Mouse (Mus musculus) C2C12 (cell line): ENCODE data around the gene Olfr44.

Source experiments
- CTCF ChIP-seq: IDR thresholded peaks from one replicate; pipeline ENCODE4 v1.5.1; 2011; ENCODE audit not compliant: control insufficient read depth, insufficient read depth, insufficient read length
- MYOD1 ChIP-seq: IDR thresholded peaks from one replicate; pipeline ENCODE4 v1.6.1; 2011; ENCODE audit warnings: low read depth; ENCODE audit not compliant: control insufficient read depth, insufficient read length
- MYOG ChIP-seq: IDR thresholded peaks from one replicate; pipeline ENCODE4 v1.6.1; 2011; ENCODE audit not compliant: control insufficient read depth, insufficient read length; ENCODE audit errors: extremely low read depth
- USF1 ChIP-seq: IDR thresholded peaks from one replicate; pipeline ENCODE4 v1.6.1; 2011; ENCODE audit warnings: low read depth, mild to moderate bottlenecking, control low read depth, moderate library complexity

DNA sequence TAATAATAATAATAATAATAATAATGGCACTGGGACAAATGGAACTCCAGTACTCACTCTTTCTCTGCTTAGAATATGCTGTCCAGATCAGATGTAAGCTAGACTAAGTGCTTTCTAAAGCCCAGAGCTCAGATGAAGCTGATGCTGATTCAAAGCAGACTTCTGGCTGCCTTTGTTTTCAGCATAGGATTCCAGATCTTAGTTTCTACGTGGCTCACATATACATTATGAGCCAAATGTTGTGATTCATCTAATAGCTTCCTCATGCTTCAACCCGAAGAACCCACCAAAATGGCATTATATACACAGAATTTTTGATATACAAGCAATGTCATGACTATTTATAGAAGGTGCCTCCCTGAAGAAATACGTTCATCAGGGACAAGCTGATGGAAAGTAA lies 21.7 kb upstream of the Olfr44 start, which contains the start of gene Olfr957:
- TF ChIP-seq CTCF (no peak), USF1 (no peak), MYOD1 (no peak), MYOG (no peak)
